Mouse (Mus musculus): ENCODE results near the gene Polr2i.
"Not testable (repeated sequence)": the region's sequence is repeated elsewhere in the genome, so short reads cannot be mapped to it uniquely, and the experiment has no call there.

Gene Polr2i

GRCm38 (mm10) chr7:30204380-30204779, 27.4 kb upstream of the Polr2i start:
- DNase-seq (ENCODE audit: inconsistent age in 2 of 2, low spot score in 1 of 2): no peak

- peak; percentile 74 to 92 for DNase-seq (ENCODE audit: inconsistent age in 2 of 2, low spot score in 1 of 2)
Observed at GRCm38 (mm10) chr7:30205383-30205782, 26.4 kb upstream of the Polr2i start.

- DNase-seq (ENCODE audit: inconsistent age in 2 of 2, low spot score in 1 of 2): not testable (repeated sequence)
Observed at GRCm38 (mm10) chr7:30206364-30206763, 25.4 kb upstream of the Polr2i start.

- no peak for DNase-seq (ENCODE audit: inconsistent age in 2 of 2, low spot score in 1 of 2)
Observed at GRCm38 (mm10) chr7:30211025-30211424, 20.7 kb upstream of the Polr2i start.

- DNase-seq (ENCODE audit: inconsistent age in 2 of 2, low spot score in 1 of 2): peak; percentile 71 to 77
Observed at GRCm38 (mm10) chr7:30213881-30214280, 17.9 kb upstream of the Polr2i start.

- peak in 1 of 2 experiments; percentile 68 for DNase-seq (ENCODE audit: inconsistent age in 2 of 2, low spot score in 1 of 2)
Observed at GRCm38 (mm10) chr7:30215875-30216274, 15.9 kb upstream of the Polr2i start.

- peak; percentile 65 to 87 for DNase-seq (ENCODE audit: inconsistent age in 2 of 2, low spot score in 1 of 2)
Observed at GRCm38 (mm10) chr7:30216723-30217151, 15.0 kb upstream of the Polr2i start.

GRCm38 (mm10) chr7:30217277-30217676, 14.5 kb upstream of the Polr2i start:
- DNase-seq (ENCODE audit: inconsistent age in 2 of 2, low spot score in 1 of 2): no peak

- peak in 1 of 2 experiments; percentile 73 for DNase-seq (ENCODE audit: inconsistent age in 2 of 2, low spot score in 1 of 2)
Observed at GRCm38 (mm10) chr7:30219293-30220007, 12.3 kb upstream of the Polr2i start.

GRCm38 (mm10) chr7:30220008-30220356, 11.8 kb upstream of the Polr2i start:
- no peak for DNase-seq (ENCODE audit: inconsistent age in 2 of 2, low spot score in 1 of 2)

- DNase-seq (ENCODE audit: inconsistent age in 2 of 2, low spot score in 1 of 2): peak; percentile 48 to 62
Observed at GRCm38 (mm10) chr7:30221433-30221832, 10.3 kb upstream of the Polr2i start.

- DNase-seq (ENCODE audit: inconsistent age in 2 of 2, low spot score in 1 of 2): no peak
Observed at GRCm38 (mm10) chr7:30222205-30222604, 9.5 kb upstream of the Polr2i start.

GRCm38 (mm10) chr7:30224206-30224605, 7.5 kb upstream of the Polr2i start:
- DNase-seq (ENCODE audit: inconsistent age in 2 of 2, low spot score in 1 of 2): no peak

GRCm38 (mm10) chr7:30231328-30231668, 450 bp upstream of the Polr2i start:
- DNase-seq (ENCODE audit: inconsistent age in 2 of 2, low spot score in 1 of 2): no peak

- peak; percentile 72 to 83 for DNase-seq (ENCODE audit: inconsistent age in 2 of 2, low spot score in 1 of 2)
Observed at GRCm38 (mm10) chr7:30232631-30233148, 942 bp downstream of the Polr2i start.

- DNase-seq (ENCODE audit: inconsistent age in 2 of 2, low spot score in 1 of 2): peak in 1 of 2 experiments; percentile 48
Observed at GRCm38 (mm10) chr7:30233387-30233786, 1.6 kb downstream of the Polr2i start.

- peak in 1 of 2 experiments; percentile 25 for DNase-seq (ENCODE audit: inconsistent age in 2 of 2, low spot score in 1 of 2)
Observed at GRCm38 (mm10) chr7:30234276-30234858, 2.6 kb downstream of the Polr2i start.

GRCm38 (mm10) chr7:30235091-30235490, 3.3 kb downstream of the Polr2i start:
- DNase-seq (ENCODE audit: inconsistent age in 2 of 2, low spot score in 1 of 2): no peak

- no peak for DNase-seq (ENCODE audit: inconsistent age in 2 of 2, low spot score in 1 of 2)
Observed at GRCm38 (mm10) chr7:30235625-30236024, 3.9 kb downstream of the Polr2i start, which contains the start of gene Ovol3. TSS of gene Ovol3 (minus strand) at chr7:30235725.

- not testable (repeated sequence) for DNase-seq (ENCODE audit: inconsistent age in 2 of 2, low spot score in 1 of 2)
Observed at GRCm38 (mm10) chr7:30237374-30237773, 5.6 kb downstream of the Polr2i start.

- DNase-seq (ENCODE audit: inconsistent age in 2 of 2, low spot score in 1 of 2): peak; percentile 35 to 72
Observed at GRCm38 (mm10) chr7:30251956-30252954, 20.5 kb downstream of the Polr2i start.
